ENCODE assay signal across 20 mouse cellular contexts in genomic region chr12:105445767-105446166, GRCm38 (mm10).
"Had no signal": no experiment of that assay in that cellular context is flagged by ENCODE, and none has a peak within 500 bp of the region (broad histone marks: within the 10 kb centered on the region; RNA-seq: fewer than 3 reads in every experiment).

No protein-coding gene starts in this region.

- DNase-seq: kidney, adult 9 months; kidney, postnatal 14 days; kidney, postnatal 4 days; left cerebral cortex, postnatal 4 days; lung, adult 18-20 months; lung, postnatal 10 days; lung, postnatal 4 days; right cerebral cortex, postnatal 25 days; spleen, adult 18-20 months; thymus, postnatal 36 days had no signal

- H3K9me3 ChIP-seq: limb, embryonic 15.5 days; liver, embryonic 15.5 days; lung, embryonic 15.5 days; midbrain, embryonic 10.5 days; midbrain, embryonic 13.5 days; stomach, embryonic 15.5 days had no signal

- H3K36me3 ChIP-seq: limb, embryonic 12.5 days; limb, embryonic 15.5 days; liver, embryonic 15.5 days; lung, embryonic 15.5 days; midbrain, embryonic 10.5 days; midbrain, embryonic 13.5 days; stomach, embryonic 15.5 days had no signal

- H3K4me3 ChIP-seq: limb, embryonic 12.5 days; limb, embryonic 15.5 days; liver, embryonic 15.5 days; lung, embryonic 15.5 days; megakaryocyte, embryonic 14.5 days; midbrain, embryonic 10.5 days; midbrain, embryonic 13.5 days; stomach, embryonic 15.5 days had no signal

- ATAC-seq: midbrain, embryonic 13.5 days; midbrain, embryonic 16.5 days had no signal

- H3K27ac ChIP-seq: limb, embryonic 12.5 days; limb, embryonic 15.5 days; liver, embryonic 15.5 days; lung, embryonic 15.5 days; midbrain, embryonic 10.5 days; midbrain, embryonic 13.5 days; stomach, embryonic 15.5 days had no signal

- H3K4me2 ChIP-seq: limb, embryonic 12.5 days; limb, embryonic 15.5 days; liver, embryonic 11.5 days; liver, embryonic 15.5 days; lung, embryonic 15.5 days; midbrain, embryonic 13.5 days; stomach, embryonic 15.5 days had no signal

- H3K4me1 ChIP-seq: limb, embryonic 12.5 days; limb, embryonic 15.5 days; liver, embryonic 15.5 days; lung, embryonic 15.5 days; megakaryocyte, embryonic 14.5 days; midbrain, embryonic 10.5 days; midbrain, embryonic 13.5 days; stomach, embryonic 15.5 days had no signal

- H3K27me3 ChIP-seq: limb, embryonic 12.5 days; limb, embryonic 15.5 days; liver, embryonic 15.5 days; lung, embryonic 15.5 days; megakaryocyte, embryonic 14.5 days; midbrain, embryonic 13.5 days; stomach, embryonic 15.5 days had no signal

- H3K9ac ChIP-seq: limb, embryonic 12.5 days; limb, embryonic 15.5 days; liver, embryonic 15.5 days; lung, embryonic 15.5 days; midbrain, embryonic 13.5 days; stomach, embryonic 15.5 days had no signal
